Mouse (Mus musculus) neural tube, embryonic 11.5 days (tissue): ENCODE data around the gene Mei1. TPM values are rescaled to one million over a fixed set of nuclear protein-coding genes. Genes with fewer than 3 reads are reported as not detected.
A peak's percentile ranks its signal among the peaks of the same experiment; 100 is the strongest.

Experiments
- ATAC-seq: fragments of 200-750 bp; cut with Nextera tagmentation; 2 replicates; pipeline ENCODE4 v1.8.0; 2017; ENCODE audit warnings: moderate number of reproducible peaks, mild to moderate bottlenecking, moderate TSS enrichment, moderate library complexity; ENCODE audit not compliant: insufficient read depth, low FRiP score, low TSS enrichment
- DNase-seq: peaks from one replicate; pipeline ENCODE4 v3.0.0-alpha.2; 2015; ENCODE audit warnings: low spot score
- H3K27ac ChIP-seq: fragments of 300-500 bp; sonication (generic); 2 replicates; pipeline ENCODE4 v1.5.1; 2014; ENCODE audit warnings: low read depth, mild to moderate bottlenecking, low read length
- H3K27me3 ChIP-seq: fragments of 300-500 bp; sonication (generic); 2 replicates; pipeline ENCODE4 v1.6.1; 2014; ENCODE audit warnings: mild to moderate bottlenecking, low read length, mixed read lengths; ENCODE audit not compliant: control insufficient read depth, insufficient read depth
- H3K36me3 ChIP-seq: fragments of 300-500 bp; sonication (generic); 2 replicates; pipeline ENCODE4 v1.6.1; 2014; ENCODE audit warnings: mild to moderate bottlenecking, low read length, moderate library complexity, mixed read lengths; ENCODE audit not compliant: control insufficient read depth, insufficient read depth
- H3K4me1 ChIP-seq: fragments of 300-500 bp; sonication (generic); 2 replicates; pipeline ENCODE4 v1.6.1; 2014; ENCODE audit warnings: low read length, mixed read lengths; ENCODE audit not compliant: control insufficient read depth, insufficient read depth
- H3K4me2 ChIP-seq: fragments of 300-500 bp; sonication (generic); 2 replicates; pipeline ENCODE4 v1.6.1; 2014; ENCODE audit warnings: low read depth, mild to moderate bottlenecking, moderate library complexity
- H3K4me3 ChIP-seq: fragments of 300-500 bp; sonication (generic); 2 replicates; pipeline ENCODE4 v1.5.1; 2014; ENCODE audit warnings: low read depth, low read length
- H3K9ac ChIP-seq: fragments of 300-500 bp; sonication (generic); 2 replicates; pipeline ENCODE4 v1.6.1; 2014; ENCODE audit warnings: mild to moderate bottlenecking, low read length
- H3K9me3 ChIP-seq: fragments of 300-500 bp; sonication (generic); 2 replicates; pipeline ENCODE4 v1.6.1; 2016; ENCODE audit warnings: low read length; ENCODE audit not compliant: control insufficient read depth
- WGBS: fragments of 180-500 bp; shearing (Covaris S2); extraction: QIAGEN DNeasy Blood & Tissue Kit; methylation state at CpG from one replicate; pipeline ENCODE4 v1.1.7; 2014; 5-methylcytosine and 5-hydroxymethylcytosine counted together
- polyA plus RNA-seq: library from polyadenylated mRNA; unstranded; fragments of >200 nt; fragmentation: Nextera tagmentation; extraction: Ambion mirVana; gene quantifications from 2 replicates; pipeline ENCODE4 v1.2.1, GENCODE M21; 2014

The Mei1 gene
- polyA plus RNA-seq, 1 experiment from 2014 or later, result 0.05 TPM

- DNase-seq (peak; percentile 33), ATAC-seq (no peak)
- Histone ChIP-seq H3K36me3 (no peaks in the 10 kb centered on the region; the same call in 1 of the 2 replicates), H3K27me3 (no peaks in the 10 kb centered on the region), H3K27ac (no peak overlapping the region), H3K9me3 (no peaks in the 10 kb centered on the region), H3K9ac (no peak overlapping the region), H3K4me3 (no peak overlapping the region), H3K4me2 (no peak overlapping the region), H3K4me1 (no peaks in the 10 kb centered on the region)
- 93% methylated on average over 1 of the region's 1 CpGs for WGBS
Measured at GRCm38 (mm10) chr15:82040650-82041049, 29.1 kb upstream of the Mei1 start.

GRCm38 (mm10) chr15:82044166-82044784 lies 25.5 kb upstream of the Mei1 start:
- no peaks in the 10 kb centered on the region for H3K27me3 ChIP-seq
- H3K4me1 ChIP-seq, result peaks cover 6% of the 10 kb centered on the region
- H3K9me3 ChIP-seq, result no peaks in the 10 kb centered on the region
- no peaks in the 10 kb centered on the region for H3K36me3 ChIP-seq
- H3K4me2 ChIP-seq, result no peak overlapping the region
- no peak overlapping the region for H3K4me3 ChIP-seq
- ATAC-seq (no peak), DNase-seq (no peak)
- no peak overlapping the region for H3K27ac ChIP-seq
- WGBS, result 99% methylated on average over 7 of the region's 7 CpGs
- H3K9ac ChIP-seq, result no peak overlapping the region

GRCm38 (mm10) chr15:82046246-82046891 lies 23.4 kb upstream of the Mei1 start:
- Histone ChIP-seq H3K4me3 (peak overlapping the region; percentile 92), H3K9ac (peak overlapping the region; percentile 91), H3K4me2 (peak overlapping the region; percentile 94), H3K36me3 (no peaks in the 10 kb centered on the region), H3K27me3 (no peaks in the 10 kb centered on the region), H3K4me1 (peaks cover 6% of the 10 kb centered on the region), H3K9me3 (no peaks in the 10 kb centered on the region), H3K27ac (no peak overlapping the region)
- 4% methylated on average over 26 of the region's 26 CpGs for WGBS
- peak; percentile 27; the same call in 1 of the 2 replicates for ATAC-seq
- DNase-seq, result peak; percentile 23

GRCm38 (mm10) chr15:82047080-82047883 lies 22.5 kb upstream of the Mei1 start, which contains the start of gene Snu13:
Gene Snu13, minus strand, starts transcription at chr15:82047598.
- DNase-seq, result peak; percentile 92
- peak; percentile 61 for ATAC-seq
- Histone ChIP-seq H3K27me3 (no peaks in the 10 kb centered on the region), H3K4me3 (peak within 1 kb of the TSS; percentile 92), H3K27ac (peak within 1 kb of the TSS; percentile 42; the same call in 1 of the 2 replicates), H3K9me3 (no peaks in the 10 kb centered on the region), H3K4me1 (peaks cover 6% of the 10 kb centered on the region), H3K4me2 (peak within 1 kb of the TSS; percentile 94), H3K9ac (peak within 1 kb of the TSS; percentile 91), H3K36me3 (no peaks in the 10 kb centered on the region)
- WGBS, result under 1% methylated on average over 73 of the region's 74 CpGs

GRCm38 (mm10) chr15:82052544-82052943 lies 17.3 kb upstream of the Mei1 start:
- Histone ChIP-seq H3K27me3 (no peaks in the 10 kb centered on the region), H3K27ac (no peak overlapping the region), H3K9ac (no peak overlapping the region), H3K9me3 (no peaks in the 10 kb centered on the region), H3K36me3 (no peaks in the 10 kb centered on the region), H3K4me3 (no peak overlapping the region), H3K4me1 (no peaks in the 10 kb centered on the region), H3K4me2 (no peak overlapping the region)
- WGBS, result 62% methylated on average over 5 of the region's 5 CpGs
- DNase-seq (no peak), ATAC-seq (no peak)

- no peaks in the 10 kb centered on the region for H3K9me3 ChIP-seq
- no peak within 1 kb of the TSS for H3K4me3 ChIP-seq
- DNase-seq (no peak), ATAC-seq (no peak)
- H3K36me3 ChIP-seq, result no peaks in the 10 kb centered on the region
- no peak within 1 kb of the TSS for H3K27ac ChIP-seq
- 92% methylated on average over 1 of the region's 1 CpGs for WGBS
- no peak within 1 kb of the TSS for H3K9ac ChIP-seq
- no peak within 1 kb of the TSS for H3K4me2 ChIP-seq
- H3K4me1 ChIP-seq, result no peaks in the 10 kb centered on the region
- no peaks in the 10 kb centered on the region; the same call in 1 of the 2 replicates for H3K27me3 ChIP-seq
Measured at GRCm38 (mm10) chr15:82058719-82059201, 11.0 kb upstream of the Mei1 start, which contains the start of gene 4930407I10Rik. Gene 4930407I10Rik, plus strand, starts transcription at chr15:82059151.

GRCm38 (mm10) chr15:82063909-82064308 lies 5.9 kb upstream of the Mei1 start:
- Histone ChIP-seq H3K4me1 (no peaks in the 10 kb centered on the region), H3K4me2 (no peak overlapping the region), H3K9me3 (no peaks in the 10 kb centered on the region), H3K9ac (no peak overlapping the region), H3K4me3 (no peak overlapping the region), H3K27ac (no peak overlapping the region), H3K36me3 (no peaks in the 10 kb centered on the region), H3K27me3 (peaks cover 3% of the 10 kb centered on the region; the same call in 1 of the 2 replicates)
- DNase-seq (no peak), ATAC-seq (no peak)
- WGBS, result 78% methylated on average over 14 of the region's 14 CpGs

GRCm38 (mm10) chr15:82065511-82065910 lies 4.3 kb upstream of the Mei1 start:
- H3K27me3 ChIP-seq, result peaks cover 13% of the 10 kb centered on the region
- ATAC-seq (no peak), DNase-seq (peak; percentile 74)
- no peak overlapping the region for H3K4me3 ChIP-seq
- no peak overlapping the region for H3K4me2 ChIP-seq
- no peaks in the 10 kb centered on the region for H3K36me3 ChIP-seq
- H3K27ac ChIP-seq, result no peak overlapping the region
- WGBS, result 17% methylated on average over 7 of the region's 7 CpGs
- H3K4me1 ChIP-seq, result no peaks in the 10 kb centered on the region
- no peaks in the 10 kb centered on the region for H3K9me3 ChIP-seq
- no peak overlapping the region for H3K9ac ChIP-seq
